Mouse (Mus musculus) spleen, adult 2 months (tissue): ENCODE measurements around the gene Il1a.

Experiments used
- CTCF ChIP-seq: fragments of 200-500 bp; IDR thresholded peaks from 2 replicates; pipeline ENCODE4 v1.5.1; 2011; ENCODE audit warnings: mild to moderate bottlenecking, inconsistent platforms; ENCODE audit not compliant: insufficient read depth, insufficient read length, insufficient replicate concordance; ENCODE audit errors: extremely low read depth
- POLR2A ChIP-seq: fragments of 200-500 bp; IDR thresholded peaks from 2 replicates; pipeline ENCODE4 v1.6.1; 2011; ENCODE audit warnings: low read depth, low read length, inconsistent platforms

DNA sequence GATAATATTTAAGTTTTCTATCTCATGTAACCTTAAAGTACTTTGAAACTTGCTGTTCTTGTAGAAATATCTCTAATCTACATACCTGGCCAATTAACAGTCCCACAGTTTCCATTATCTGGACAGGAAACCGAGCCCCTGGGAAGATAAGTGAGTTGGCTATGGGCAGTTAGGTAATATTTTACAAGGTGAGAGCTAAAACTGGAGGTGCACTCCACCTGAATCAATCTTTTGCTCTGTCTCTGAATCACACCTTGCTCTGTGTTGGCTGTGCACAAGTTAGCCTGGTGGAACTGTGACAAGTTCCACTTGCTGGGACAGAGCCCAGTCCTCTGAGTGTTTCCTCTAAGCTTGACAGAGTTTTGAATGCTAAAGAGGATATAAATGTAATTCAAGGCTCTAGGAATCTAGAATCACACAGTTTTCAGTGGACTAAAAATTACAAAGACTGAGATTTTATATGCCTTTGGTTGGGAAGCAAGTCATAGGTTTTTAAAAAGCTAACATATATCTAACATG is 12.4 kb upstream of the Il1a start:
- no peak for TF ChIP-seq POLR2A
- TF ChIP-seq CTCF: no peak
